Mouse (Mus musculus) ovary, adult 2 months (tissue): ENCODE measurements around the gene Tshz2. TPM values are rescaled to one million over a fixed set of nuclear protein-coding genes. Genes with fewer than 3 reads are reported as not detected.

Source experiments
- polyA plus RNA-seq: library from polyadenylated mRNA; depleted of rRNA; stranded (reverse); fragments of >200 nt; gene quantifications from 2 replicates; pipeline ENCODE4 v1.2.3, GENCODE M21; 2012; rRNA removed

Gene Tshz2
- 38.9 and 48.9 TPM in 2 replicates for polyA plus RNA-seq

GRCm38 (mm10) chr2:169632338-169633151, at the start of gene Tshz2:
Gene Tshz2, plus strand, starts transcription at chr2:169633013.

GRCm38 (mm10) chr2:169587645-169588044, 45.2 kb upstream of the Tshz2 start, which contains the start of gene Gm11011:
Gene Gm11011, minus strand, starts transcription at chr2:169587745.

Other genes starting within 250 kb of the Tshz2 start
- not detected in 2 replicates for gene Gm11011, start 45.3 kb upstream of the Tshz2 start, polyA plus RNA-seq